Mouse (Mus musculus) megakaryocyte, embryonic 14.5 days (primary cell): ENCODE measurements around the gene Snapc2.

Experiments used
- FLI1 ChIP-seq: IDR thresholded peaks from 2 replicates; pipeline ENCODE4 v1.6.1; 2012; ENCODE audit warnings: low read length, inconsistent platforms, mixed read lengths
- GATA1 ChIP-seq: IDR thresholded peaks from 3 replicates; pipeline ENCODE4 v1.6.1; 2012; ENCODE audit warnings: mixed read lengths, low read length, inconsistent platforms, borderline replicate concordance

GRCm38 (mm10) chr8:4258233-4258632 lies 5.4 kb downstream of the Snapc2 start:
- TF ChIP-seq FLI1 (no peak), GATA1 (no peak)
